Mouse (Mus musculus): Measurements from ENCODE around the gene Hcn4. TPM values are rescaled to one million over a fixed set of nuclear protein-coding genes. Genes with fewer than 3 reads are reported as not detected.

The Hcn4 gene
- total RNA-seq, 1 experiment from 2014 or later, result not detected

DNA sequence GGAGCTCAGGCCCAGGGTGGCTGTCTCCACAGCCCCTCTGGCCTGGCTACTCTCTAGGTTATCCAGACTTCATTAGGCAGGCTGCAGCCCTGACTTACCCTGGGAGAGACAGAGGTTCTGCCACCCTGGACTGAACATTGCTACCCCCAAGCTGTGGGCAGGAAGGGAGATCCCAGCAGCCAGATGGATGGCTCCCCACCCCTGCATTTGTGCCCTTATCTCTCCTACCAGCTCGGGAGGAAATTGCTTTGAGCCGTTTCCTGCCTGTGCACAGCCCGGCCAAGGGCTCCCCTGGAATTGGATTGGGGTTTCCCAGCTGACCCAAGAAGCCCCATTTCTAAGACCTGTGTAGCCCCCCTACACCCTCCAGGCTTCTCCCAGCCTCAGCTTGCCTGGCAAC lies 23.8 kb downstream of the Hcn4 start:
- peak; percentile 60; the same call in 1 of the 2 replicates for ATAC-seq (replicated peaks; ENCODE audit: low read depth, poor library complexity, severe bottlenecking)

DNA sequence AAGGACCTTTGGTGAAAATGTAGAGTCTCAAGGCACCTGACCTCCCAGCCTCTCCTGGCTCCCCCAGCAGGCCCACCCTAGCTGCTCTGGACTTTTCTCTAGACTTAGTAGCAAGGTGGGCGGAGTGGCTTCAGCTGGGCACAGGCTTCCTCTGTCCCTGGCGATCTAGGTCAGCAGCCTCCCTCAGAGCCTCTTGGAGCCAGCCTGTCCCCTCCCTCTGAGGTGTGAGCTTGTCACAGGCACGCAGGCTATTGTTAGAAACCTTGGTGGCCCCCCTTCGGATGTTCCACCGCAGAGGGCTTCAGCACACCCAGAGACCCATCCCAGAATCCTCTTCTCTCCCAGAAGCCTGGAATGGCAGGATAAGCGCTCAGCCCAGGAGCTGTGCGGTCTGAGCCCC lies 24.5 kb downstream of the Hcn4 start:
- ATAC-seq (replicated peaks; ENCODE audit: low read depth, poor library complexity, severe bottlenecking), result no peak

DNA sequence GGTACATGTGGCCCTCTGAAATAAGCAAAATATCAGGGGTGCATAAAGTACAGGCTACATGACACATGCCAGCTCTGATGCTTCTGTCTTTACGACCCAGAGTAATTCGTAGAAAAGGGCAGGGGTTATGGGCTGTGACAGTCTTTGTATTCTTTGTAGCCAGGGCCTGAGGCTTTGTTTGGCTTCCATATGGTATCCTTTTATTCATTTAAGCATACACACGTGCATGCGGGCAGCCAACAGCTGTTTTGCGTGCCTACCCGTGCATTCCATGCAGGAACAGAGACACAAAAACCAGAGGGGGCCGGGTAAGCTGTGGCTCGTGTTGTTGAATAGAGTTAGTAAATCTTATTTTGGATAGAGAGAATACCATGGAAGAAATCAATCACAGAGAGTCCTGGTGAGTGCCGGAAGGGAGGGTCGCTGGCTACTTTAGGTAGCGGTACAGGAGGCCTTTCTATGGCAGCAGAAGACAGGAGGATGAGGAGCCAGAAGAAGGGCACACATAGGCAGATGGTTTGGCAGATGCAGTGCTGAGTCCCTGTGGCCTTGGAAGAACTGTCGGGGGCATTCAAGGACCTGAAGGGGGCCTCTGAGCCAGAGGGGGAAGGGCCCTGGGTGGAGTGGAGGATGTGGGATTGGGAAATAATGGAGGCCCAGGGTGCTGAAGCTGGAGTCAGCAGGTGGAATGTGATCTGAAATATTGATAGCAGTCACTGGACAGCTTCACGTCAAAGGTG lies 26.5 kb downstream of the Hcn4 start:
- no peak for ATAC-seq (replicated peaks; ENCODE audit: low read depth, poor library complexity, severe bottlenecking)

DNA sequence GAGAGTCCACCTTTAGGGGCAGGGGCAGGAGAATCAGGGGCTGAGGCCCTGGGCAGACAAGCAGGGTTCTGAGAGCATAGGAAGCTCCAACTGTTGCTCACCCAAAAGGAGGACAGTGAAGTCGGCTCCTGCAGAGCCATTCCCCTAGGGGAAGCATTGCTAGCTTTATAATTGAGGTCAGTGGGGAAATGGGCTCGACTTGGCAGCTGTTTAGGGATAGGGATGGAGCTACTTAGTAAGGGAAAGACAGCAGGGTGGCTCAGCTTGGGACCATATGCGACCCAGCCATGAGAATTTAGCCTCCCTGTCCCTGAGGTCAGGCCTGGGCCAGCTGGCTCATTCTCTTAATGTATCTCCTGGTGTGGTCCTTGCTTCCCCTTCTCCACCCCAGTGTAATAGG lies 31.7 kb downstream of the Hcn4 start:
- ATAC-seq (replicated peaks; ENCODE audit: low read depth, poor library complexity, severe bottlenecking), result no peak

DNA sequence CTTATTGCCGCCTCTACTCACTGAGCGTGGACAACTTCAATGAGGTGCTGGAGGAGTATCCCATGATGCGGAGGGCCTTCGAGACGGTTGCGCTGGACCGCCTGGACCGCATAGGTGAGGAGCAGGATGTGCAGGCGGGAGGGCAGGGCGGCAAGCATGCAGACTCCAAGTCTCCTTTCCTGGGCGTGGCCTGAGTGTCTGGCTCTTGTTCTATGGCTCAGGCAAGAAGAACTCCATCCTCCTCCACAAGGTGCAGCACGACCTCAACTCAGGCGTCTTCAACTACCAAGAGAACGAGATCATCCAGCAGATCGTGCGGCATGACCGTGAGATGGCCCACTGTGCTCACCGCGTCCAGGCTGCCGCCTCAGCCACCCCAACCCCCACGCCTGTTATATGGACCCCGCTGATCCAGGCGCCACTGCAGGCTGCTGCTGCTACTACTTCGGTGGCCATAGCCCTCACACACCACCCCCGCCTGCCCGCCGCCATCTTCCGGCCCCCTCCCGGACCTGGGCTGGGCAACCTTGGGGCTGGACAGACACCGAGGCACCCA lies 35.9 kb downstream of the Hcn4 start:
- ATAC-seq (replicated peaks; ENCODE audit: low read depth, poor library complexity, severe bottlenecking), result no peak

DNA sequence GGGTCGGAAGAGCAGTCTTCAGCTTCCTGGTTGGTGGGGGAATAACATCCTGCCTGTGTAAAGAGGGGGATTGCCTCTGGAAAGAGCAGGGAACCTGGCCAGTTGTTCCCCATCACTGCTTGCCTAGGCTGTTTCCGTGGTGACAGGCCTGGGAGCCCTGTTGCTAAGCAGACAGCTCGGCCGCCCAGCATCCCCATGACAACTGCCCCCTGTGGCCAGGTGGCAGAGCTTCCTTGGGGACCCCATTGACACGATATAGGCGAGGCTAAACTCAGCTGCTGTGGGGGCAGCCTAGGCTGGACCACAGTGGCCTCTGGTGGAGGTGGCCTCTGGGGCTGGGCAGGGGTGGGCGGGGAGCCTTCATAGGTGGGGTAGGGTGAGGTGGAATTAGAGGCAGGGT lies 40.6 kb downstream of the Hcn4 start:
- no peak for ATAC-seq (replicated peaks; ENCODE audit: low read depth, poor library complexity, severe bottlenecking)

DNA sequence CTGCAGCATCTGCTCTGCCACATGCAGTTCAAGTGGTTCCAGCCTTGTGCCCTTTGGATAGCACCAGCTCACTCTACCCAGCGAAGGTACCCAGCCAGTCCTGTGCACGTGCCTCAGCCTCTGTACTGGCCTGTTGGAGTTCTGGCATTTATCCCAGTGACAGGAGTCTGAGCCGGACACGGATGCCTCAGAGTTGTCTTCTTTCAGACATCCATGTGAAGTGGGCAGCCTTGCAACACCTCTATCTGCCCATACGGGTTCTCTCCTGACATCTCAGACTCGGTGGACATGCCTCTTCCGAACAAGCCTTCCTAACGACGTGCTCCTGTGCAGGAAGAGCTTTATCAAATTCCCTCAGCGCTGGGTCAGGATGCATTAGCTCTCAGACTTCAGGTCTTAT lies 47.9 kb downstream of the Hcn4 start:
- ATAC-seq (replicated peaks; ENCODE audit: low read depth, poor library complexity, severe bottlenecking), result no peak

DNA sequence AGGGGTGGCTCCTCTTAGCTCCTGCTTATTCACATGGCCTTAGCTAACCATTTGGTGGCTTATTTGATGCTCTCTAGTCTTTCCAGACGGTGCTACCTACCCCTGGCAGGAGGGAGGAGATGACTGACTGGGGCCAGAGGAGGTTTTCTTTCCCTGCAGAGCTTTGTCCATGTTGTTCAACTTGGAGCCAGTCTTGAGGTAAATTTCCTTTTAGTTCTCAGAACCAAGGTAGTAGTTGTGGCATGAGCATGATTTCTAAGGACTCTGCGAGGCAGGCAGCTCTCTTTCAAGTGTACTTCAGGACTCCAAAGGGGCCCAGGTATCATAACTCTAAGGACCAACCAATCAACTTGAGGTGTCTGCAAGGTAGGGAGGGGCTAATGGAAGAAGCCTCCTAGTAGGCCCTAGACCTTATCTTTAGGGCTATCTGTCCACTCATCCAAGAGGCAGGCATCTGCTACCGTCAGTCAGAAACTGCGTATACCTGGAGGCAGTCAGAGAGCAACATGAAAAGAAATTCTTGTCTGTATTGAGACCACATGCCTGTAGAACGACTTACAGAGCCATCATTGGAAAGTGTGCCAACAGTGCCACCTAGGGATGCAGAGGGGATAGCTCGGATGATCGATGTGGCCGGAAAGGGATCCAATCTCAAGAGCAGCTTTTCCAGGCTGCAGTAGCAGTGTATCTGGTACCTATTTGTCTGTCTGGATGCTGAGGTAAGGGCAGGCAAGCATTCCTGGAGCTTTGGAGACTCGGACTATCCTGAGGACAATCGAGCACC lies 50.5 kb downstream of the Hcn4 start:
- ATAC-seq (replicated peaks; ENCODE audit: low read depth, poor library complexity, severe bottlenecking), result peak; percentile 69

DNA sequence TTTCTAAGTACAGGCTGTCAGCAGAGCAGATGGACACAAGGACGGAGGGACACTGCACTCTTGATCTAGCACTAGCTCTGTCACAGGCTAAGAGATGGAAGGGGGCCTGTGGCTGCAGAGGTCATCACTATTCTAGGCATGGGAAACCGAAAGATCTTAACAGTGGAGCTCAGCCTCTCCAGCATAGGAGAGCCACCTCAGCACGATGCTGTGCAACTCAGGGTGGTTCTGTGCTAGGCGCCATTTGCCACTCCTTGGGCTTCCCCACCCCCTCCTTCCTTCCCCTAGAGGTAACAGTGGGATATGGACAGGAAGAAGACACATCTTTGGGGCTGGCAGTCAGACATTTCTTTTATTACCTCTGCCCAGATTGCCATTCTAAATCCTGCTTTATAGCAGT lies 51.1 kb downstream of the Hcn4 start:
- ATAC-seq (replicated peaks; ENCODE audit: low read depth, poor library complexity, severe bottlenecking), result no peak

DNA sequence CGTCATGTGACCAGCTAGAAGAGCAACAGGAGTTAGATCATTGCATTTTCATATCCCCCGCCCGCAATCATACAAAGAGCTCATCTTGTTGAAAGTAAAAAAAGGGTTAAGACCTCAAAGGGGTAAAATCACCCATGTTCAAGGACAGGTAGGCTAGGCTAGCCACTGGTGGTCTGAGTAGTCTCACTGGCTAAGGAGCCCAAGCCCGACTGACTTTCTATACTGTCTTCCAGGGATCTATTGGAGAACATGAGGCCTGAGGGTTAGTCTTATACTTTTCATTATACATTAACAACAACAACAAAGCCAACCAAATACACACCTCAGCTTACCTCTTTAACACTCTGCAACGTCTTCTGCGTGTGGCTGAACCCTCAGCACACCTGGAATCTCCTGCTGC lies 52.2 kb downstream of the Hcn4 start:
- no peak for ATAC-seq (replicated peaks; ENCODE audit: low read depth, poor library complexity, severe bottlenecking)

DNA sequence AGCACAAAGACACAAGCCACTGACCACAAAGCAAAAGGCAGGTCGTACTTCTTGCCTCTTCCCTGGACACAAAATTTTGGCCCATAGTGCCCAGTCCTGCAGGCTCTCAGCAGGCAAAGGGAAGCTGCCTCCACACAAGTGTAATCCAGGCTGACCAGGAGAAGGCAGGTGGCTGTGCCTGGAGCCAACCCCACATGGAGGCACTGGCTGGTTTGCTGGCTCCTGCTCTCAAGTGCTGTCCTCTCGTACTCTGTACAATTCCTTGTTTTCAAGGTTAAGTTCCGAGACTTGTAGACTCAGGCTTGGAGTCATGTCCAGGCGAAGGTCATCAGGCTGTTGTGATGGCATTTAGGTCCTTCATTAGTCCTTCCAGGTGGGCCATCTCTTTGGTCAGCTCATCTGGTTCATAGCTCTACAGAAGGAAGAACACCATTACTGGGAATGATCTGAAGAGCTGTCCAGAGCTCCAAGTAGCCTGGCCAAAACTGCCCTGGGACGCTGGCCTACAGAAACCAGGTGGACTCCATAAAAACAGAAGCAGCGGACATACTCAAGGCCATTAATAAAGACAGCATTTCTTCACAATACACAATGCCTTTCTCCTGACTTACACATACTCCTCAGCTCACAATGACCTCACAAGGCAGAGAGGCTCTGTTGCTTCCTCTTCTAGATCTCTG lies 53.9 kb downstream of the Hcn4 start:
- ATAC-seq (replicated peaks; ENCODE audit: low read depth, poor library complexity, severe bottlenecking), result no peak

DNA sequence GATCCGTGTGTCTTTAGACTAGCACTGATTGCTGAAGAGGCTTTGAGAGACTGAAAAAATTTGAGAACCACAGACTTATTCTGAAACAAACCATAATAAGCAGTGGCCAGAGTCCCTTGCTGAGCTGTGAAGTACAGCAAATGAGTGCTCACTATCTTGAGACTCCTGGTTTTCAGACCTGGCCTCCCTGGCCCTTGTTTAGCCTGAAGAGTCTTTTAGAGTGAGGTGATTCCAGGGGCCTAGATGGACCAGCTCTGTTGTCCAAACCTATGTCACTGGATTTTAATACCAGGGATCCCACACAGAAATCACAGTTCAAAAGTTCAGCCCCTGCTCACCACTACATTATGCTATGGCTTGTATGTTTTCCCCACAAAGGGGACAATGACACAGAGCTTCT lies 56.6 kb downstream of the Hcn4 start:
- ATAC-seq (replicated peaks; ENCODE audit: low read depth, poor library complexity, severe bottlenecking), result no peak

DNA sequence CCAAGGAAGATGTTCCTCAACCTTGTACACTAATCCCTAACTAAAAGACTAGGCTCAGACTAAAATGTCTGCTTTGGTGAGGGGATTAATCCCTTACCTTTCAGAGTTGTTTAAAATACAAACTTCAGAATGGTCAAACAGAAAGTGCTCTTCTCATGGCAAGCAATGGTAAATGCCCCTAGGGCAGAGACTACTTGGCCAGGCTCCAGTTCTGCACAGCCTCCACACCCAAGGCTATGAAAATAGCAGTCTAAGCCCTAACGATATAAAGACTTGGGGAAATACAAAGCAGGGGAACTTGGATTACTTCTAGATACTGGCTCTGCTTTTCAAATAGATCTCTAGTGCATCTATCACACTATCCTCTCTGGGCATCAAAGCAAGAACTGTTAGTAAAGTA lies 59.5 kb downstream of the Hcn4 start:
- no peak for ATAC-seq (replicated peaks; ENCODE audit: low read depth, poor library complexity, severe bottlenecking)

DNA sequence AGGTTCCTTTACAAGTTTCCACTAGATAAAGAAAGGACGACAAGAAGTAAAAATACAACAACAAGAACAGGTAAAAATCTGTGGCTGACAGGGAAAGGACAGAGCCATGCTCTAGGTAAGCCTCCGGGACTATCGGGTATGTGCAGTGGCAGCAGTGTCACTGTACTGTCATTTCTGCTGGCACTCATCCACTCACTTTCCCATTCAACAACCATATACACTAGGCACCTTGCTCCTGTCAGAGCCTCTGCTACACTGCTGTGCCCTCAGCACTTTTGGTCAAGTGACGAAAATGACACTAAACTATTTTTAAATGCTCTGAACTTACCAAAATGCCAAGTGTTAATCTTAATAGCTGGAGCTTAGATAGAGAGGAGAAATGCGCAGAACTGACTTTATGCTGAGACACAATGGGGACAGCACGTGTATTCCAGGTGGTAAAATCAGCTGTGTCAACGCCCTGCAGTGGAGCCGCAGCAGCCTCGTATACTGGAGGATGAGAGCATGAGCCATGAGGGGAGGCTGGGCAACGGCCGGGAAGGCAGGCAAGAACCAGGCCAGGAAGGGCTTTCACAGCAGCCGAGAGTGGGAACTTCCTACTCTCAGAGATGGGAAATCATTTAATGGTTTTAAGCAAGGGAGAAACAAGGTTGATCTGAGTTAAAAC lies 66.7 kb downstream of the Hcn4 start:
- ATAC-seq (replicated peaks; ENCODE audit: low read depth, poor library complexity, severe bottlenecking), result no peak

DNA sequence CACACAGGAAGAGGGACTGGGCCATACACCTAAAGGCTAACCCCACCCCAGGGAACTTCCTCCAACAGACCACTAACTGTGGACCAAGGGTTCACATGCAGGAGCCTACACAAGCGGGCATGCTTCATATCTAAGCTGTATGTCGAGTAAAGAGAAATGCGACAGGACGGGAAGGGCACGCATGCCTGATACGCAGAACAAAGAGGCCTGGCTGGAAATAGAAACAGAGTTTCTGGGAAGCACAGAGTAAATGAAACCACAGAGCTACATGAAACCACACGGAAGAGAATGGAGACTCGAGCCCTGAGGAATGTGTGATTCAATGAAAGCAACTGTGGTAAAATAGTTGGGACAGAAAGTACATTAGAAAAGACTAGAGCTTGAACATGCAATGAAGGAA lies 67.7 kb downstream of the Hcn4 start:
- ATAC-seq (replicated peaks; ENCODE audit: low read depth, poor library complexity, severe bottlenecking), result no peak

DNA sequence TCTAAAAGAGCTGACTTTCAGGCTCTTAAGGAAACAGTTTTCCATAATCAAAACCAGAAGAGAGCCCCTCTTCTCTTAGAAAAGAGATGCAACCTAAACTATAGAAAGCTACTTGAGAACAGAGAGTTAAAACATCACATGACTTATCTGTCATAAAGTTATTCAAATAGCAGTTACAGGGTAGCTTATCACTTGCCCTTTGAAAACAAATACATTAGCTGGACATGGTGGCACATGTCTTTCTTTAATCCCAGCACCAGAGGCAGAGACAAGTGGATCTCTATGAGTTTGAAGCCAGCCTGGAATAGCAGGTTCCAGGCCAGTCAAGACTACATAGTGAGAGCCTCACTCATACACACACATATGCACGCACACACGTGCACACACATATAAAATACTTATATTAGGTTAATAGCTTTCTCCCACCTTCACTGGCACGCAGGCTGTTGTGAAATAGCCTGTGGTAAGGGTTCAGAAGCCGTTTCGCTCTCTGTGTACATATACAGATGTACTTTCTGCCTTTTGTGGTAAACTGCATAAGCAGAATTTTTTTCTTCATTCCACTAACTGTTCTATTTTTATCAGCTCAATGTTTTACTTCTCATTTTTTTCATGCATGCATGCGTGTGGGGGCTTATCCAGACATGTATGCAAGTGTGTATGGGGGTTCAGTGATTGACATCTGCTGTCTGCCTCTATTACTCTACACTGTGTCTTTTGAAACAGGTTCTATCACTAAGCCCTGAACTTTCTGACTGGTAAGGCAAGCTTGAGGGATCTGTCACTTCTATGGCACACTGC lies 68.8 kb downstream of the Hcn4 start:
- ATAC-seq (replicated peaks; ENCODE audit: low read depth, poor library complexity, severe bottlenecking), result peak; percentile 69

DNA sequence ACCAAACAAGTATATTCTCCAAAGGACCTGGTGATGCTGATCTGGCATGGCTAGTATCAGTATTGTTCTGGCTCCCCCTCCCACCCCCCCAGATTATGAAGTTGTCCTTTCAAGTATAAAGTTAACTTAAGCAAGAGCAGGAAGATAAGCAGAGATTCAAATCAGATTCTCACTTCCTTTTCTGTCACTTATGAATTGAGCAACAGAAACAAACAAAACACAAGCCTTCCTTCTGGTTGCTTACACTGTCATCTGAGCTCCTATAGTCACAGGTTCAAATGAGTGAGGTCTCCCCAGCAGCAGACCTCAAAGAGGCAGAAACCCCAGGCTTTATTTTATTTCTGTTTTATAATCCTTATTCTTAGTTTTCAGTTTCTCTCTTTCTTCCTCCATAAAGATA lies 76.4 kb downstream of the Hcn4 start:
- ATAC-seq (replicated peaks; ENCODE audit: low read depth, poor library complexity, severe bottlenecking), result 0 out of 2 replicates have a peak, but pooled peaks have one; percentile 25

DNA sequence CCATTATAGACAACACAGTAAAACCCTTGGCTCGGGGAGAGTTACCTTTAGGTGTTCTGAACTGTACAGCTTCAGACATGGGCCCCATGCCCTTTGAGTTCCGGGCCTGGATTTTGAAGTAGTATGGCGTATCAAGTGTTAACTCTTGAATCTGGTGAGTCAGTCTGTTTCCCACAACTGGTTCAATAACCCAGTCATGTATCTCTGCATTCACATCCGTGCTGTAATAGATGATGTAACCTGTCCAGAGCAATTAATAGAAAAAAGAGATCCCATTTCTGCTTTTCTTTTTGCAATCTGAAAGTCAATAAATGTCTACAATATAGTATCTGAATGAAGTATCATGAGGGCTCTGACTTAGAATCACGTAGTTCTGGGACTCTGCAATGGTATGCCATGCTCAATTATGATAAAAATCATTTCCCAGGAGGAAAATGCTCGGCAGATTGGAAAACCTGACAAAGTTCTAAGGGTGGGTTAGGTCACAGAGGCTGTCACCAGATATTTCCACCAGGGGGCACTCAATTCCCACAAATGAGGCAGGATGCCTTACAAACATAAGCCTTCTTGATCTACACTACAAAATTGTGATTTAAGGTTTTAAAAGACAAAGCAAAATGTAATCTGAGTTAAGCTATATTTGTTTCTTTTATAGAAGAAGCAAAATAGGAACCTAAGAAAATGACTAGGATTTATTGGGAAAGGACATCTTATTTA lies 79.8 kb downstream of the Hcn4 start:
- peak; percentile 66; the same call in 1 of the 2 replicates for ATAC-seq (replicated peaks; ENCODE audit: low read depth, poor library complexity, severe bottlenecking)
